9 mouse cellular contexts compared by ENCODE assay signal in genomic region chr4:125015806-125016635, GRCm38 (mm10). TPM values are rescaled to one million over a fixed set of nuclear protein-coding genes. Genes with fewer than 3 reads are reported as not detected.
DNase-seq lines count a peak whose midpoint lies in the region; ATAC-seq lines count a peak whose summit lies in the region.
"Had no signal": no experiment of that assay in that cellular context is flagged by ENCODE, and none has a peak within 500 bp of the region (broad histone marks: within the 10 kb centered on the region; RNA-seq: fewer than 3 reads in every experiment).

TSS of gene Gnl2 (plus strand) at chr4:125016585.

- no peaks in the 10 kb centered on the region for H3K27me3 ChIP-seq in forebrain, embryonic 12.5 days
- H3K27me3 ChIP-seq in limb, embryonic 12.5 days, result peaks cover 89% of the 10 kb centered on the region
- no peaks in the 10 kb centered on the region for H3K27me3 ChIP-seq in midbrain, embryonic 13.5 days

- no peak within 1 kb of the TSS for H3K27ac ChIP-seq in forebrain, embryonic 12.5 days
- H3K27ac ChIP-seq in limb, embryonic 12.5 days, result no peak within 1 kb of the TSS
- H3K27ac ChIP-seq in midbrain, embryonic 13.5 days, result no peak within 1 kb of the TSS

- H3K4me2 ChIP-seq in forebrain, embryonic 12.5 days, result no peak within 1 kb of the TSS
- no peak within 1 kb of the TSS for H3K4me2 ChIP-seq in limb, embryonic 12.5 days
- no peak within 1 kb of the TSS for H3K4me2 ChIP-seq in midbrain, embryonic 13.5 days (replicated peaks)

- no peaks in the 10 kb centered on the region for H3K36me3 ChIP-seq in forebrain, embryonic 12.5 days (replicated peaks)
- H3K36me3 ChIP-seq in limb, embryonic 12.5 days, result no peaks in the 10 kb centered on the region
- H3K36me3 ChIP-seq in midbrain, embryonic 13.5 days, result no peaks in the 10 kb centered on the region

- no peaks in the 10 kb centered on the region for H3K9me3 ChIP-seq in forebrain, embryonic 12.5 days
- no peaks in the 10 kb centered on the region for H3K9me3 ChIP-seq in limb, embryonic 12.5 days
- no peaks in the 10 kb centered on the region for H3K9me3 ChIP-seq in midbrain, embryonic 13.5 days

- no peaks in the 10 kb centered on the region for H3K4me1 ChIP-seq in forebrain, embryonic 12.5 days
- no peaks in the 10 kb centered on the region for H3K4me1 ChIP-seq in limb, embryonic 12.5 days (replicated peaks)
- no peaks in the 10 kb centered on the region for H3K4me1 ChIP-seq in midbrain, embryonic 13.5 days (replicated peaks)

- DNase-seq in 416B (ENCODE audit: low read depth) (peak; percentile 73), NIH3T3 (ENCODE audit: low read depth) (peak; percentile 82)
- DNase-seq in heart, postnatal 14 days, result peak; percentile 31 to 32
- DNase-seq in kidney, postnatal 36 days, result no peak
- no peak for DNase-seq in kidney, postnatal 14 days

- no peak within 1 kb of the TSS for H3K9ac ChIP-seq in forebrain, embryonic 12.5 days
- no peak within 1 kb of the TSS for H3K9ac ChIP-seq in limb, embryonic 12.5 days (replicated peaks)
- no peak within 1 kb of the TSS for H3K9ac ChIP-seq in midbrain, embryonic 13.5 days (replicated peaks)

- no peak for ATAC-seq in forebrain, embryonic 12.5 days (ENCODE audit: low FRiP score)
- no peak for ATAC-seq in limb, embryonic 12.5 days (ENCODE audit: insufficient number of reproducible peaks, insufficient read depth, low FRiP score, low TSS enrichment, low read depth)
- ATAC-seq in midbrain, embryonic 13.5 days, result no peak

- 92% methylated on average over 10 of the region's 10 CpGs for WGBS in forebrain, embryonic 12.5 days
- 81% methylated on average over 10 of the region's 10 CpGs for WGBS in limb, embryonic 12.5 days
- WGBS in midbrain, embryonic 13.5 days, result 89% methylated on average over 10 of the region's 10 CpGs

- no peak within 1 kb of the TSS for H3K4me3 ChIP-seq in forebrain, embryonic 12.5 days (replicated peaks)
- H3K4me3 ChIP-seq in limb, embryonic 12.5 days (replicated peaks), result no peak within 1 kb of the TSS
- H3K4me3 ChIP-seq in midbrain, embryonic 13.5 days (replicated peaks), result no peak within 1 kb of the TSS
- H3K4me3 ChIP-seq: erythroblast, embryonic 14.5 days had no signal

- intact Hi-C loops in heart, postnatal 14 days (cut with DNase I), result no loop called here

RNA-seq across cellular contexts. Expression of gene Gnl2, which starts in this region (rescaled TPM):
- polyA plus RNA-seq in forebrain, embryonic 12.5 days (2016; fragmentation: Nextera tagmentation; extraction: Ambion mirVana), result 97.1 and 103 TPM in 2 replicates
- total RNA-seq in heart, postnatal 14 days (2021), result 10 to 100 TPM; 27.1 to 29.8 TPM
- polyA plus RNA-seq in limb, embryonic 12.5 days (2016; fragmentation: Nextera tagmentation; extraction: Ambion mirVana), result 93.5 and 95.2 TPM in 2 replicates
- polyA plus RNA-seq in midbrain, embryonic 13.5 days (2015; fragmentation: Nextera tagmentation; extraction: Ambion mirVana), result 94.8 and 99.1 TPM in 2 replicates

Comparison
In these comparisons a context has a peak if more than half of its experiments do, and no peak if none do; other contexts are left out.
1. DNase-seq: peak in 416B (single experiment), NIH3T3 (single experiment) and heart, postnatal 14 days (2 of 2); none in kidney, postnatal 36 days (0 of 2) and kidney, postnatal 14 days (single experiment).